Mouse (Mus musculus) frontal cortex, postnatal 36 days (tissue): ENCODE data around the gene H2-Aa.
A peak's percentile ranks its signal among the peaks of the same experiment; 100 is the strongest.
"Not testable (repeated sequence)": the region's sequence is repeated elsewhere in the genome, so short reads cannot be mapped to it uniquely, and the experiment has no call there.

Experiments
- DNase-seq, 2 experiments: peaks; one replicate each; pipeline ENCODE4 v3.0.0; 2022; ENCODE audit warnings: low spot score in 2 of 2

Gene H2-Aa

GRCm38 (mm10) chr17:34287648-34288047 is at the start of gene H2-Aa:
H2-Aa (minus strand) TSS chr17:34287823.
- DNase-seq, result peak; percentile 77 to 93

GRCm38 (mm10) chr17:34331200-34331599 is 43.6 kb upstream of the H2-Aa start:
- no peak for DNase-seq

GRCm38 (mm10) chr17:34329807-34330206 is 42.2 kb upstream of the H2-Aa start:
- no peak for DNase-seq

GRCm38 (mm10) chr17:34326373-34326772 is 38.8 kb upstream of the H2-Aa start:
- DNase-seq, result no peak

- DNase-seq, result no peak
Measured at GRCm38 (mm10) chr17:34325436-34325835, 37.8 kb upstream of the H2-Aa start, which contains the start of gene H2-Eb2. H2-Eb2 (plus strand) TSS chr17:34325665.

GRCm38 (mm10) chr17:34317275-34317674 is 29.7 kb upstream of the H2-Aa start:
- no peak for DNase-seq

GRCm38 (mm10) chr17:34316697-34317096 is 29.1 kb upstream of the H2-Aa start:
- no peak for DNase-seq

- DNase-seq, result no peak
Measured at GRCm38 (mm10) chr17:34315512-34315911, 27.9 kb upstream of the H2-Aa start.

GRCm38 (mm10) chr17:34314286-34314685 is 26.7 kb upstream of the H2-Aa start:
- no peak for DNase-seq

GRCm38 (mm10) chr17:34313393-34313792 is 25.8 kb upstream of the H2-Aa start:
- peak; percentile 76 to 82 for DNase-seq

GRCm38 (mm10) chr17:34312185-34312584 is 24.6 kb upstream of the H2-Aa start:
- DNase-seq, result no peak

- not testable (repeated sequence) for DNase-seq
Measured at GRCm38 (mm10) chr17:34310526-34310925, 22.9 kb upstream of the H2-Aa start.

- DNase-seq, result peak; percentile 73 to 77
Measured at GRCm38 (mm10) chr17:34309683-34310385, 22.2 kb upstream of the H2-Aa start.

- no peak for DNase-seq
Measured at GRCm38 (mm10) chr17:34309225-34309624, 21.6 kb upstream of the H2-Aa start.

GRCm38 (mm10) chr17:34308161-34308560 is 20.5 kb upstream of the H2-Aa start:
- DNase-seq, result no peak

GRCm38 (mm10) chr17:34307216-34307615 is 19.6 kb upstream of the H2-Aa start:
- DNase-seq, result no peak

GRCm38 (mm10) chr17:34306407-34306806 is 18.8 kb upstream of the H2-Aa start:
- no peak for DNase-seq

GRCm38 (mm10) chr17:34305380-34306030 is 17.9 kb upstream of the H2-Aa start, which contains the start of gene H2-Eb1:
H2-Eb1 (plus strand) TSS chr17:34305867.
- peak; percentile 87 to 95 for DNase-seq

- peak; percentile 36 to 83 for DNase-seq
Measured at GRCm38 (mm10) chr17:34304751-34305150, 17.1 kb upstream of the H2-Aa start.

GRCm38 (mm10) chr17:34303789-34304188 is 16.2 kb upstream of the H2-Aa start:
- DNase-seq, result no peak

- no peak for DNase-seq
Measured at GRCm38 (mm10) chr17:34301670-34302190, 14.1 kb upstream of the H2-Aa start.

- DNase-seq, result no peak
Measured at GRCm38 (mm10) chr17:34300691-34301566, 13.3 kb upstream of the H2-Aa start.
